Mouse (Mus musculus): ENCODE measurements around the gene Mthfsd.

DNA sequence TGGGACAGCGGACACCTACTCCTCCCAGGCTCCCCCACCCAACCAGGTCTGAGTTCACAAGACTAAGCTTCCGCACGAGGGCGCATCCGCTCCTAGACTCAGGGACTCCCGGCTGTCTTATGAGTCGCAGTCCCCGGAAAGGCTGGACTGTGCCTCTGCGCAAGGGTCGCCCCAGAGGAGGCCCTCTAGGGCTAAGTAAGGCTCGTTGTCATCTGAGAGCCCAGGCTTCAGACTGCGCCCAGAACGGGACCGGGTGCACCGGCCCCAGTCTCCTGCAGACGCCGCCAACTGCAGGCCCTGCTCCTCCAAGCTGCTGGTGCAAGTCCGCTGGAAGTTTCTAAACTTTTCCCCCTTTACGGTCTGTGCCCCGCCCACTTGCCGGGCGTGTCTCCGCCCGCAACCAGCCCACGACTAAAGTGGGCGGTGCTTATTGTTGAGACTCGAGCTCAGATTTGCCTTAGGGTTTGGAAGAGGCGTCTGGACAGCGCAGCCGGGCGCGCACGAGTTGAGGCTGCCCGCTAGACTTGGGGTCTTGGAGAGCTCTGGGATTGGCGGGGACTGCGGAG is 17.2 kb upstream of the Mthfsd start:
- TF ChIP-seq CTCF (IDR thresholded peaks at IDR 0.05; ENCODE audit: low read depth): peak; percentile 69
- TF ChIP-seq EP300 (optimal IDR thresholded peaks at IDR 0.05): no peak
